Mouse (Mus musculus): Measurements from ENCODE around the gene Mybphl. TPM values are rescaled to one million over a fixed set of nuclear protein-coding genes. Genes with fewer than 3 reads are reported as not detected.
A peak's percentile ranks its signal among the peaks of the same experiment; 100 is the strongest.

Gene Mybphl
- polyA plus RNA-seq, 1 experiment from 2014 or later = not detected

DNA sequence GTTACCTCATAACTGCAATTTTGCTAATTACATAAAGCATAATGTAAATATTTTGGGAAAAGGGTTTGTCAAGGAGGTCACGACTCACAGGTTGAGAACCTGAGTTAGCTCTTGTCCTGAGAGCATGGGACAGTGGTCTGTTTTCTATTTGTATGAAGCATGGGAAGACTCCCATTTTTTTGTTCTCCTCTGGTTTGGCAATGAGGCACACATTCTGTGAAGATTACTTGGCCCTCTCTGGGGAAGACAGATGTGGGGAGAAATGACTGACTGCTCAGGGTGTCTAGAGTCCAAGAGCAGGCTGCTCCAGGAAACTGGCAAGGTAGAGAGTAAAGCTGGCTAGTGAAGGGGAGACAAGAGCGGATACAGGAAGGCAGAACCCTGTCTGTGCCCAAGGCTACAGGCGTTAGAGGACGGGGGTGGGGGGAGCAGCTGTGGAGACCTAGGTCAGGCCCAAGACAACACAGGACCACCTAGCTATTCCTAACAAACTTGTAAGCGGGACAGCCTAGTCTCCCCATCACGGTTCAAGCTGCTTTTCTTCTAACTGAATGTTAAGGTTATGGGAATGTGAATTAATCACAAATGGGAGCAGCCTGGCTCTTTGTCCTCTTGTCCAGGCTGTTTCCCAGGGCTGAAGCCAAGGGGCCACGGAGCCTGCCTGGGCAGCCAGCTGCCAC is 60.4 kb downstream of the Mybphl start:
- WGBS = 46% methylated on average over 7 of the region's 7 CpGs
- DNase-seq (ENCODE audit: low spot score, missing footprints) (no peak), ATAC-seq (ENCODE audit: low FRiP score) (peak; percentile 49)
- H3K27ac ChIP-seq (ENCODE audit: low read depth, low read length) = peak overlapping the region; percentile 82
- H3K4me1 ChIP-seq (ENCODE audit: control insufficient read depth, insufficient read depth, low read length) = peaks cover 38% of the 10 kb centered on the region
- H3K36me3 ChIP-seq (ENCODE audit: control insufficient read depth, insufficient read depth, low read length) = peaks cover 24% of the 10 kb centered on the region
- H3K9ac ChIP-seq (ENCODE audit: low read length) = peak overlapping the region; percentile 40
- H3K9me3 ChIP-seq (ENCODE audit: control insufficient read depth, low read length) = no peaks in the 10 kb centered on the region
- no peak overlapping the region for H3K4me3 ChIP-seq (ENCODE audit: low read depth, low read length)
- no peak overlapping the region for H3K4me2 ChIP-seq
- H3K27me3 ChIP-seq (ENCODE audit: control insufficient read depth, insufficient read depth, low read length) = no peaks in the 10 kb centered on the region

DNA sequence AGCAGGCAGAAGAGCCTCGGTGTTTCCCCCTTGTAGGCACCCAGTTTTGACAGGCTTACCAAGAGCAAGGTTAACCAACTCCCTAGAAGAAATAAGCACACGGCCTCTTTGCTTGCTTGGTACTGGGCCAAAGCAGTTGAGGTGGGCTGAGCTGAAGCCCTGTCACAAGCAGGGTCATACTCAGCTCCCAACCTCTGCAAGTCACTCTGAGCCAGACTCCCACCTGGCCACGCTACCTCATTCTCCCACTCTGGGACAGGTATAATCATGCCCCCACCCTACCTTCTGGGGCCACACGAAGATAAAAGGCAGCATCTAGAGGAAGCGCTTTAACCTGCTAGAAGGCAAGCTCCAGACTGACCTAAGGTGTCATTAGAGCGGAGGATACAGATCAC is 60.9 kb downstream of the Mybphl start:
- ATAC-seq (ENCODE audit: low FRiP score) (peak; percentile 8), DNase-seq (ENCODE audit: low spot score, missing footprints) (no peak)
- Histone ChIP-seq H3K27ac (ENCODE audit: low read depth, low read length) (peak overlapping the region; percentile 82), H3K4me3 (ENCODE audit: low read depth, low read length) (no peak overlapping the region), H3K4me1 (ENCODE audit: control insufficient read depth, insufficient read depth, low read length) (peaks cover 38% of the 10 kb centered on the region), H3K27me3 (ENCODE audit: control insufficient read depth, insufficient read depth, low read length) (no peaks in the 10 kb centered on the region), H3K9ac (ENCODE audit: low read length) (peak overlapping the region; percentile 40), H3K9me3 (ENCODE audit: control insufficient read depth, low read length) (no peaks in the 10 kb centered on the region), H3K36me3 (ENCODE audit: control insufficient read depth, insufficient read depth, low read length) (peaks cover 24% of the 10 kb centered on the region), H3K4me2 (no peak overlapping the region)
- 72% methylated on average over 6 of the region's 6 CpGs for WGBS

Other genes with a start within 250 kb of the Mybphl start
- gene Gnai3, start 218.8 kb upstream of the Mybphl start, polyA plus RNA-seq (2014; fragmentation: Nextera tagmentation; extraction: Ambion mirVana) = 217 and 240 TPM in 2 replicates
- gene Gpr61, start 210.0 kb upstream of the Mybphl start, polyA plus RNA-seq (2014; fragmentation: Nextera tagmentation; extraction: Ambion mirVana) = 0.19 and 0.40 TPM in 2 replicates
- 4.2 and 4.3 TPM in 2 replicates for gene Amigo1, start 178.6 kb upstream of the Mybphl start, polyA plus RNA-seq (2014; fragmentation: Nextera tagmentation; extraction: Ambion mirVana)
- gene Cyb561d1, start 163.7 kb upstream of the Mybphl start, polyA plus RNA-seq (2014; fragmentation: Nextera tagmentation; extraction: Ambion mirVana) = 2.3 and 3.0 TPM in 2 replicates
- gene Atxn7l2, start 154.0 kb upstream of the Mybphl start, polyA plus RNA-seq (2014; fragmentation: Nextera tagmentation; extraction: Ambion mirVana) = 16.9 and 18.3 TPM in 2 replicates
- gene Sypl2, start 138.3 kb upstream of the Mybphl start, polyA plus RNA-seq (2014; fragmentation: Nextera tagmentation; extraction: Ambion mirVana) = 0.93 and 1.3 TPM in 2 replicates
- gene Psma5, start 108.0 kb upstream of the Mybphl start, polyA plus RNA-seq (2014; fragmentation: Nextera tagmentation; extraction: Ambion mirVana) = 274 and 295 TPM in 2 replicates
- 27.0 and 27.1 TPM in 2 replicates for gene Sort1, start 80.8 kb upstream of the Mybphl start, polyA plus RNA-seq (2014; fragmentation: Nextera tagmentation; extraction: Ambion mirVana)
- 59.3 and 68.1 TPM in 2 replicates for gene Psrc1, start 18.9 kb downstream of the Mybphl start, polyA plus RNA-seq (2014; fragmentation: Nextera tagmentation; extraction: Ambion mirVana)
- gene Celsr2, start 50.6 kb downstream of the Mybphl start, polyA plus RNA-seq (2014; fragmentation: Nextera tagmentation; extraction: Ambion mirVana) = 61.9 and 65.2 TPM in 2 replicates
- 196 and 213 TPM in 2 replicates for gene Sars, start 80.3 kb downstream of the Mybphl start, polyA plus RNA-seq (2014; fragmentation: Nextera tagmentation; extraction: Ambion mirVana)
- gene 1700013F07Rik, start 169.2 kb downstream of the Mybphl start, polyA plus RNA-seq (2014; fragmentation: Nextera tagmentation; extraction: Ambion mirVana) = 0.51 and 0.72 TPM in 2 replicates
- gene 5330417C22Rik, start 171.6 kb downstream of the Mybphl start, polyA plus RNA-seq (2014; fragmentation: Nextera tagmentation; extraction: Ambion mirVana) = 2.7 and 2.9 TPM in 2 replicates
- gene Tmem167b, start 197.6 kb downstream of the Mybphl start, polyA plus RNA-seq (2014; fragmentation: Nextera tagmentation; extraction: Ambion mirVana) = 57.2 and 66.8 TPM in 2 replicates
- gene Taf13, start 206.8 kb downstream of the Mybphl start, polyA plus RNA-seq (2014; fragmentation: Nextera tagmentation; extraction: Ambion mirVana) = 89.4 and 90.8 TPM in 2 replicates
- 50.0 and 52.0 TPM in 2 replicates for gene Wdr47, start 226.4 kb downstream of the Mybphl start, polyA plus RNA-seq (2014; fragmentation: Nextera tagmentation; extraction: Ambion mirVana)